Mouse (Mus musculus) gastrocnemius, postnatal 14 days (tissue): ENCODE measurements around the gene Dmac2. TPM values are rescaled to one million over a fixed set of nuclear protein-coding genes. Genes with fewer than 3 reads are reported as not detected.

Source experiments
- DNase-seq: peaks from one replicate; pipeline ENCODE4 v3.0.0; 2021; ENCODE audit warnings: mixed read lengths
- intact Hi-C: fragments of 180-260 bp; cut with DNase I; formaldehyde crosslinking; loops from one replicate; pipeline ENCODE4 v1.15.1; 2025; ENCODE audit warnings: low total_unique reads
- total RNA-seq, 2 experiments: library from RNA; stranded (reverse); gene quantifications; 2 replicates each; pipeline ENCODE4 v1.2.3; 2021

Dmac2 gene
- total RNA-seq, 2 experiments from 2014 or later: 24.2 to 31.3 TPM

DNA sequence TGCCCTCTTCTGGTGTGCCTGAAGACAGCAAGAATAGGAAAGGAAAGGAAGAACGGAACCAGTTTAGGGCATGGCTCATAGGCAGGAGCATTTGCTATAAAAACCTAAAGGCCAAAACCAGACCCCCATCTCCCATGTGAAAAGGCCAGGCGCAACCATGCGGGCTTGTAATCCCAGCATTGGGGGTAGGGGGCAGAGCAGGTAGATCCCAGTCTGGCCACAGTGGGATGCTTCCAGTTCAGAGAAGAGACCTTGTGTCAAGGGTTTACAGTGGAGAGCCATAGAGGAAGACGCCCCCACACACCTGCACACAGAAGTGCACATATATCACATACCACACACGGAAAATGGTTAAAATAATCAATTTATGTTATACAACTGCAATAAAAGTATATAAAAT is 5.1 kb upstream of the Dmac2 start:
- intact Hi-C loops: no loop called here

DNA sequence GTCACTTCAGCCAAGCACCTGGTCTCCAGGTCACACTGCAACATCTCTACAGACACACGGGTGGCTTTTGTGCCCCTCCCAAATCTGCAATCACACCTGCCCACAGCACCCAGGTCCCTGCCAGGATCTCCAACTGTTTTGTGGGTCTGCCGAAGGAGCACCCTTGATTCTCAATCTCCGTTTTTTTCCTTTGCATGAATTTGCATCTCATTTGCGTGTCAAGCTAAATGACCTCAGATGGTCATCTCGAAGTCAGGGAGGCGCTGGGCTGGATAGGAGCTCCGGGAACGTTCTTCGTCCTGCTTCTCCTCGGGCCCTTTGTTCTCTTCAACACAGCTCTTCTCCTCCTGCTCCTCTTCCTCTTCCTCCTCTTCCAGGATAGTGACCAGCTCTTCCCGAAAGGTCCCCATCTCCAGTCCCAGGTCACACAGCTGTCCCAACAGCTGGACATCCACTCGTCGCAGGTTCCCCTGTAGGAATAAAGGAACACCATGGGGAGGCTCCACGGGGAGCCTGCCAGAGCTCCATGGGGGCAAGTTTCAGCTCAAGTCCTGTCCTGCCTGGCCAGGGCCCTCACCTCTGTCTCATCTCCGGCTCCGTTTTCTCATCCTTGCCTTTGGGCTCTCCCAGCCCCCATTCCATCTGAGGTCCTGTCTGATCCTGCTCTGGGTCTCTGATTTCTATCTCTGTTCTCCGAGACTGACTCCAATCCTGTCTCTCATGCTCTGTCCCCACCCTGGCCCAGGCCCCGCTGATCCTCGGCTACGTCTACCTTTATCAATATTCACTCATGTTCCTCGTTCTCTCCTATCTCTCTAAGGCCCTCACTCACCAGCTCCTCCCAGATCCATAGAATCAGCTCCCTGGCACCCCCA is 4.1 kb upstream of the Dmac2 start:
- intact Hi-C loops: no loop called here
- DNase-seq: no peak

More for the DNA sequence above, 5.1 kb upstream of the Dmac2 start:
- DNase-seq: no peak

DNA sequence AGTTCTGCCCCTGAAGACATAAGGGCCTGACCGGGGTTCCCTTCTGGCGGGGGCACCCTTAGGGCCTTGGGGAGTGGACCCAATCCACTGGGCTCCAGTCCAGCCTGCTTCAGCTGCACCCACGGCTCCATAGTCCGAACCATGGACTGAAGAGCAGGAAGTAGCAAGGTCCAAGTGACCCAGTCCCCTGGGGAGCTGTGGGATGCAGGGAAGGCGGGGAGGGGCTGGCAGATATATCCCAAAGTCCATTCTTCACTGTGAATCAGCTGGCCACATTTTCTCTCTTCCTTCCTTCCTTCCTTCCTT is 3.6 kb upstream of the Dmac2 start, which contains the start of gene Erich4:
Gene Erich4 (minus strand): TSS at position 187 of the 306 bp plus-strand sequence.
- intact Hi-C loops: no loop called here
- no peak for DNase-seq

DNA sequence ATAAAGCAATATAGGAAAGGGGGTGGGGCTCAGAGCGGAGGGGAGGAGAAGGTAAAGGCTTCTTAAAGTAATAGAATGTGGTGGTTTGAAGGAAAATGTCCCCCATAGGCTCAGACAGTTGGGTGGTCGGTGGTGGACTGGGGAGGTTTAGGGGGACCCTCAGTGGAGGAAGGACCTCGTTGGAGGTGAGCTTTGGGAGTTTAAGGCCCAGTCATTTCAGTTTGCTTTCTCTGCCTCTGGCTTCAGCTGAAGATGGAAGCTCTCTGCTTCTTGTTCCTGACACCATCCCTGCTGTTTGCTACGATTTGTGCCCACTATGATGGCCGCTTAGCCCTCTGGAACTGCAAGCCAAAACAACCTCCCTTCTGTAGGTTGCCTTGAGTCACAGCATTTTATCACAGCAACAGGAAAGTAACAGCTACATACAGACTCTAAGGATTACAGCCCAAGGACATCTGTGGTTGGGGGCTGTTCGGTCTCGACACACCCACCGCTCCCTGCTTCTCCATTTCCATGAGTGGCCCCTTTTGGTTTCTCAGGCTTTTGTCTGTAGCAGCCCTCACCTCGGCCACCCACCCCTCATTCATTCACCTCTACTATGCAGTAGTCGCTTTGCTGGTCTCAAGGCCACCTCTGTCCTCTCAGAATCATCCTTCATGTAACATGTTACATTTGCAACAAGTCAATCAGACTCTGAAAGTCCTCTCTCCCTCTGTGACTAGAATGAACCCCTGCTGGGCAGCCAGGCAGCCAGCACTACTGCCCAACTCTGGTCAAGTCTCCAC is 1.6 kb upstream of the Dmac2 start:
- intact Hi-C loops: no loop called here
- no peak for DNase-seq

DNA sequence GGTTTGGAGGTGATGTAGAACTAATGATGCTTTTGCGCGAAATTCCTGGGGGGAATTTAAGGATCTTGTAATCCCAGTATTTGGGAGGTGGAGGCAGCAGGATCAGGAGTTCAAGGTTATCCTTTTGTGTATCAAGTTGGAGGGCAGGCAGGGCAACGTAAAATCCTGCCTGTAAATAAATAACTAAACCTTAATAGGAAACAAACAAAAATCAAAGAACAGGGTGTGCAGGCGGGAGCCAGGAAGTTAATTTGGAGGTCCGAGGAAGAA is 443 bp downstream of the Dmac2 start:
- no peak for DNase-seq
- intact Hi-C loops: no loop called here

DNA sequence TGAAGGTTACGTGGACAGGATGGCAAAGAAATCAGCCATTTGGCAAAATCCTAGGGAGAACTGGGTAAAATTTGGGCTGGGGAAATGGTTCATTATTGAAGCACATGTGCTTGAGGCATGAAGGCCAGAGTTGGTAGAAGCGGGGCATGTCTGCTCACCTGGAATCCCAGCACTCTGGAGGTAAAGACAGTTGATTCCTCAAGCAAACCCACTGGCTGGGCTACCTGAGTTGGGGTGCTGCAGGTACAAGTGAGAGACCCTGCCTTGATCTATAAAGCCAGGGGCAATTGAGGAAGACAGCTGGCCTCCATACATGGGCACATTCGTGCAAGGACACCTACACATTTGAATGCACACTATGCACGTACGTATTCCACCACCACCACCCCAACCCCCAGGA is 887 bp downstream of the Dmac2 start:
- DNase-seq: no peak
- intact Hi-C loops: no loop called here

GRCm38 (mm10) chr7:25620751-25621150 is 1.5 kb downstream of the Dmac2 start:
- intact Hi-C loops: no loop called here

GRCm38 (mm10) chr7:25623857-25624370 is 4.7 kb downstream of the Dmac2 start:
- intact Hi-C loops: no loop called here
- DNase-seq: no peak

More at GRCm38 (mm10) chr7:25620751-25621150, 1.5 kb downstream of the Dmac2 start:
- no peak for DNase-seq

DNA sequence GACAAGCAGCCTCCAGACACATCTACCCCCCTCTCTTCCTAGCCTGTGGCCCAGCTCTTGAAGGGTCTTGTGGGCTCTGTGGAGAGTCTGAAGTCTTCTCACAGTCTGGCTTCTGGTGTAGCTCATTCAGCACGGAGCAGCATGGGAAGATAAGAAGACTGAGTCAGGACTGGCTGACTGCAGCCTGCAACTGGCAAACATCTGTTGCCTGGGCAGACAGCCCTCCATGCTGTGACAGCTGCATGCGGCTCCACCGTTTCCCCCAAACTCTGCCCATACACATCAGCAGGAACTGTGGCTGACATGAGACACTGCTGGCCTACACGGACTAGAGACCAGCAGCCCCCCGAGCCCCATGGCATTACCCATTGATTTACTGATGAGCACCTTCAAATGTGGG is 5.6 kb downstream of the Dmac2 start:
- peak; percentile 54 for DNase-seq
- intact Hi-C loops: no loop called here

DNA sequence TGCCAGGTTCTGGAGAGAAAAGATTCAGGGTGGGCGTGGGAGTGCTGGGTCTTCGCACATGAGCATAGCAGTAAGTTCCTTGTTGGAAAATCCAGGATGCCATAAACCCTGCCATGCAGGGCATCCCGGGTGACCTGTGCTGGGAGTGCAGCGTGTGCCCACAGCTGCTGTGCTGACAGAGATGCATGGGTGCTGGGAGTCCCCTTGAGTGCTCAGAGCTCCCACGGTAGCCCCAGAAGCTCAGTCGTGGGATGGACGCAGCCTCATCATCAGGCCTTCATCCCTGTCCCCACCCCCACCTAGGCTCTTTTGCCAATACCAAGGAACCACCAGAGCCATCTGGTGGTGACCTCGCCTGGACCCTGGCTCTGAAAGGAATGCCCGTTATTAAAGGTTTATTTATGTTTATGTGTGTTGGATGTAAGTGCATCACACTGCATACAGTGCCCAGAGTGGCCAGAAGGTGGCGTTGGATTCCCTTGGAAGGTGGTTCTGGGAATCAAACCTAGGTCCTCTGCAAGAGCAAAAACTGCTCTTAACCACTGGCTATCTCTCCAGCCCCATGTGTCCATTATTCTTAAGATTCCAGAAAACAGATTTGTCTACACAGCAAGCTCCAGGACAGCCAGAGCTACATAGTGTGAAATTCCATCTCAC is 6.5 kb downstream of the Dmac2 start:
- intact Hi-C loops: no loop called here
- DNase-seq: no peak

GRCm38 (mm10) chr7:25626509-25627430 is 7.6 kb downstream of the Dmac2 start, which contains the start of gene B3gnt8:
TSS of gene B3gnt8 (plus strand) at chr7:25626654.
- intact Hi-C loops: no loop called here
- peak; percentile 59 for DNase-seq

DNA sequence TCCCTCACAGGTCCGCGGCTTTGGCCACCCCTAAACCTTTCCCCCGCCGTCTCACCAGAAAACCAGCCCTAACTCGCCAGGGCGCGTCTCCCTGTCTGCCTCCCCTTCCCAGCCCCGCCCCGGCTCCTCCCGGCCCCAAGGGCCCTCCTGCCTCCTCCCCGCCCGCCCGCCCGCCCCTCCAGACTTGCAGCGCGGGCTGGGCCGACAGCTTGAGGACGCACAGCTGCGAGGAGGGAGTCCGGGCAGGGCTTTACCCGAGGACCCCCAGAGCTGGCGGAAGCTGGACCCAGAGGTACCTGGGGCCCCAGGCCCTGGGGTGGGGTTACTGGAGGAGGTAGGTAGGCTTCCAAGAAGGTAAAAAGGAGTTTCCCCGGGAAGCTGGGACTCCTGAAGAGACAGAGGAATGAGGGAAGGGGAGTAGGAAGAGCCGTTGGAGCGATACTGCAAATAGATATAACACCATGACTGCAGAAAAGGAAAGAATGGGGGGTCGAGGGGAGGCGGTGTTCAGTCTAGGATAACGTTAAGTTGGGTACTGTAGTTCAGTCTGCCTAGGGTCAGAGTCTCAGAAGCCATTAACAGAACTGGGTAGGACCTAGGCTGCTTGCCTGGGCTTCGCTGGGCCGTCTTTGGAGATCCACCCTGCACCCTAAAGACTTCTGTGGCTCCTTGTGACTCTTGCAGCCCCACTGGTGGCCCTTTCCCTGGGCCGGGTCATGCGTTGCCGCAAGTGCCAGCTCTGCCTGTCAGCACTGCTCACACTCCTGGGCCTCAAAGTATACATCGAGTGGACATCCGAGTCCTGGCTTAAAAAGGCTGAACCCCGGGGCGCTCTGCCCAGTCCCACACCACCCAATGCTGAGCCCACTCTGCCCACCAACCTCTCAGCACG is 8.5 kb downstream of the Dmac2 start:
- intact Hi-C loops: no loop called here
- DNase-seq: peak; percentile 81

- intact Hi-C loops: no loop called here
- no peak for DNase-seq
These were observed 9.1 kb downstream of the Dmac2 start for GRCm38 (mm10) chr7:25628323-25628620.

GRCm38 (mm10) chr7:25632679-25633078 is 13.5 kb downstream of the Dmac2 start:
- no peak for DNase-seq
- intact Hi-C loops: no loop called here

DNA sequence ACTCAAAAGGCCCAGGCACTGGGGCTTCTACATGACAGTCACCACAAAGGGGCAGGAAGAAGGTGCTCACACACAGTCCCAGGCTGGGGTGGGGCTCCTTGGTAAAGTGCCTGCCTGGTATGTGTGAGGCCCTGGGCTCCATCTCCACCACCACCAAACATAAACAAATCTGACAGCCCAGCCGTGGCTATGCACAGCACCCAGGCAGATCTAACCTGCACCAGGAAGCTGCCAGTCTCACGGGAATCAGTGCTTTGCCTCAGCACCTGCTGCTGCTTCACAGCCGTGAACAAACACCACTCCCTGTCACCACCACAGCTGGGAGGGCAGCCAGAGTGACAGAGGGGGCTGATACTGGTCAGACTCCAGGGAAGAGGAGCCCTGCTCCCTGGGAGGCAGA is 17.2 kb downstream of the Dmac2 start:
- peak; percentile 56 for DNase-seq
- intact Hi-C loops: no loop called here

GRCm38 (mm10) chr7:25637099-25637498 is 17.9 kb downstream of the Dmac2 start:
- intact Hi-C loops: no loop called here
- no peak for DNase-seq

DNA sequence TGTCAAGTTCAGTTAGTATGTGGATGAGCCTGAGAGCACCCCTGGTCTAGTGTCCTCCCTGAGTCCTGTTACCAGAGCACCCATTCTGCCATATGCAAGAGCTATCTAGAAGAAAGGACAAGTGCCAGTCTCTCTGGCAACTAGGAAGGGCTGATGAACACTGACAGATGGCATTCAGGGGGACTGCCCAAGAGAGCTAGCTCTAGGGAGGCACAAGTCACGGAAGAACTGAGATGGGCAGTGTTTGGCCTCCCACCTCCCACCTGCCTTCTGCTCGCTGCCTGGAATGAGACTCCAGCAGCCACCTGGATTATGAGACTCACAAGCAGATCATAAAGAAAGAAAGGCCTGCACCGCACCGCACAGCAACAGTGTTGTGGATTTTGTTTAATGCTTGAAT is 20.5 kb downstream of the Dmac2 start:
- intact Hi-C loops: no loop called here
- no peak for DNase-seq

GRCm38 (mm10) chr7:25644136-25644535 is 24.9 kb downstream of the Dmac2 start:
- intact Hi-C loops: no loop called here
- no peak for DNase-seq

DNA sequence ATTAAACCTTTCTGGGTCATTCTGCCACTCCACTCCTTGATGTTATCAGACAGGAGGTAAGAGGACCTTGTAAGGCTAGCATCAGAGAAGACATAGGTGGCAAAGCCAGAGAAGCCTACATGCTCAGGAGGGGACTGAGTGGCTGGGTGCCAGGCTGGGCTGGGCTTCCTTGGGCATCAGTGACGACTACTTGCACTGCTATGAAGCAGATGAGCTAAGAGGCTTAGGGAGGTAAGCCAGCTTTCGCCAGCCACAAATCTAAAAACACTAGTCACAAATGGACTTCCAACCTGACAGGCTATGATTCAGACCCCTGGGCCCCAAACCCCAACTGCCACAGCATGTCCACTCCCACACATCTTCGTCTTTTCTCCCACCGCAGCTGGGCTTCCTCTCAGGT is 25.4 kb downstream of the Dmac2 start:
- no peak for DNase-seq
- intact Hi-C loops: no loop called here
